Mouse (Mus musculus): ENCODE results near the gene Palm2.
"Not testable (repeated sequence)": the region's sequence is repeated elsewhere in the genome, so short reads cannot be mapped to it uniquely, and the experiment has no call there.

Gene Palm2

GRCm38 (mm10) chr4:57433941-57434704 is at the start of gene Palm2:
Gene Palm2, plus strand, starts transcription at chr4:57434247.
- DNase-seq (ENCODE audit: low spot score) = no peak

- DNase-seq (ENCODE audit: low spot score) = no peak
Measured at GRCm38 (mm10) chr4:57384355-57384754, 49.7 kb upstream of the Palm2 start.

GRCm38 (mm10) chr4:57391103-57391502 is 42.9 kb upstream of the Palm2 start:
- DNase-seq (ENCODE audit: low spot score) = no peak

- DNase-seq (ENCODE audit: low spot score) = no peak
Measured at GRCm38 (mm10) chr4:57396414-57396813, 37.6 kb upstream of the Palm2 start.

GRCm38 (mm10) chr4:57412385-57412784 is 21.7 kb upstream of the Palm2 start:
- not testable (repeated sequence) for DNase-seq (ENCODE audit: low spot score)

GRCm38 (mm10) chr4:57413016-57413415 is 21.0 kb upstream of the Palm2 start:
- DNase-seq (ENCODE audit: low spot score) = no peak

- not testable (repeated sequence) for DNase-seq (ENCODE audit: low spot score)
Measured at GRCm38 (mm10) chr4:57413670-57414069, 20.4 kb upstream of the Palm2 start.

GRCm38 (mm10) chr4:57424011-57424410 is 10.0 kb upstream of the Palm2 start:
- DNase-seq (ENCODE audit: low spot score) = no peak

GRCm38 (mm10) chr4:57428317-57428716 is 5.7 kb upstream of the Palm2 start:
- DNase-seq (ENCODE audit: low spot score) = no peak

GRCm38 (mm10) chr4:57434705-57435360 is 786 bp downstream of the Palm2 start:
- no peak for DNase-seq (ENCODE audit: low spot score)

GRCm38 (mm10) chr4:57436286-57436685 is 2.2 kb downstream of the Palm2 start:
- no peak for DNase-seq (ENCODE audit: low spot score)

GRCm38 (mm10) chr4:57446082-57446481 is 12.0 kb downstream of the Palm2 start:
- no peak for DNase-seq (ENCODE audit: low spot score)

- DNase-seq (ENCODE audit: low spot score) = no peak
Measured at GRCm38 (mm10) chr4:57446854-57447444, 12.9 kb downstream of the Palm2 start.

- DNase-seq (ENCODE audit: low spot score) = no peak
Measured at GRCm38 (mm10) chr4:57451896-57452295, 17.8 kb downstream of the Palm2 start.

GRCm38 (mm10) chr4:57452661-57453060 is 18.6 kb downstream of the Palm2 start:
- DNase-seq (ENCODE audit: low spot score) = no peak

- no peak for DNase-seq (ENCODE audit: low spot score)
Measured at GRCm38 (mm10) chr4:57462378-57462777, 28.3 kb downstream of the Palm2 start.

- no peak for DNase-seq (ENCODE audit: low spot score)
Measured at GRCm38 (mm10) chr4:57482435-57482834, 48.4 kb downstream of the Palm2 start.

- no peak for DNase-seq (ENCODE audit: low spot score)
Measured at GRCm38 (mm10) chr4:57486392-57486791, 52.3 kb downstream of the Palm2 start.

GRCm38 (mm10) chr4:57489887-57490286 is 55.8 kb downstream of the Palm2 start:
- DNase-seq (ENCODE audit: low spot score) = no peak

GRCm38 (mm10) chr4:57504792-57505191 is 70.7 kb downstream of the Palm2 start:
- no peak for DNase-seq (ENCODE audit: low spot score)

GRCm38 (mm10) chr4:57510576-57510975 is 76.5 kb downstream of the Palm2 start:
- DNase-seq (ENCODE audit: low spot score) = no peak

- no peak for DNase-seq (ENCODE audit: low spot score)
Measured at GRCm38 (mm10) chr4:57511734-57512133, 77.7 kb downstream of the Palm2 start.
